Mouse (Mus musculus): ENCODE measurements around the gene Galnt17. TPM values are rescaled to one million over a fixed set of nuclear protein-coding genes. Genes with fewer than 3 reads are reported as not detected.

Galnt17 gene
- polyA plus RNA-seq, 1 experiment from 2014 or later: not detected

DNA sequence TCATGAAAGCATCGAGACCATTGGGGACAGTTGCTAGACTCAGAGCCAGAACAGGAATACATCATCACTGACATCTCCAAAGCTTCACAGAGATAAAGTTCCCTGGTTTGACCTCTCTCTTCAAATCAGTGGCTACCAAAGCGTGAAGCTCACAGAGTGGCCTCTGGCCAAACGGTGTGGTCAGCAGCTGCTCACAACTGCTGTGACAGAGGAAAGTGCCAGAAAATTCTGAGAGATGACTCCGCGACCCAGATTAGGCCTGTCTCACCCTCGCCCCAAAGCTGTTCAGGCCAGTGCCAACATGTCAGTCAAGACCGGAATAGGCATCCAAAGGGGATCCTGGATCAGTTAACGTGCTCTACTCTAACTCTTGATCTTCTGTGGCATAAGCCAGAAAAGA, 74.5 kb downstream of the Galnt17 start:
- Histone ChIP-seq H3K9me3 (ENCODE audit: low read length) (no peaks in the 10 kb centered on the region), H3K4me2 (ENCODE audit: low read depth, low read length) (no peak overlapping the region), H3K27ac (ENCODE audit: low read depth) (no peak overlapping the region), H3K36me3 (replicated peaks; ENCODE audit: insufficient read depth, low read length) (no peaks in the 10 kb centered on the region), H3K9ac (replicated peaks) (no peak overlapping the region), H3K27me3 (ENCODE audit: insufficient read depth, low read length) (no peaks in the 10 kb centered on the region), H3K4me1 (ENCODE audit: insufficient read depth) (no peaks in the 10 kb centered on the region), H3K4me3 (ENCODE audit: low read depth, low read length) (no peak overlapping the region)
- no peak for DNase-seq
- ATAC-seq: no peak
- WGBS (ENCODE audit: insufficient replicate concordance): 81% methylated on average over 8 of the region's 8 CpGs
- no peak for TF ChIP-seq EP300 (IDR thresholded peaks at IDR 0.05; ENCODE audit: low read depth)
- no peak for TF ChIP-seq CTCF (IDR thresholded peaks at IDR 0.05; ENCODE audit: low read depth)

- no peaks in the 10 kb centered on the region for H3K36me3 ChIP-seq (replicated peaks; ENCODE audit: insufficient read depth, low read length)
- H3K27ac ChIP-seq (ENCODE audit: low read depth): no peak overlapping the region
- H3K9me3 ChIP-seq (ENCODE audit: low read length): no peaks in the 10 kb centered on the region
- no peak for ATAC-seq
- no peak overlapping the region for H3K4me2 ChIP-seq (ENCODE audit: low read depth, low read length)
- WGBS (ENCODE audit: insufficient replicate concordance): 43% methylated on average over 11 of the region's 11 CpGs
- no peak for DNase-seq
- no peaks in the 10 kb centered on the region for H3K4me1 ChIP-seq (ENCODE audit: insufficient read depth)
- no peak overlapping the region for H3K4me3 ChIP-seq (ENCODE audit: low read depth, low read length)
- H3K9ac ChIP-seq (replicated peaks): no peak overlapping the region
- no peaks in the 10 kb centered on the region for H3K27me3 ChIP-seq (ENCODE audit: insufficient read depth, low read length)
- no peak for TF ChIP-seq CTCF (IDR thresholded peaks at IDR 0.05; ENCODE audit: low read depth)
- no peak for TF ChIP-seq EP300 (IDR thresholded peaks at IDR 0.05; ENCODE audit: low read depth)
These were observed 77.2 kb downstream of the Galnt17 start for GRCm38 (mm10) chr5:131231060-131231459.

DNA sequence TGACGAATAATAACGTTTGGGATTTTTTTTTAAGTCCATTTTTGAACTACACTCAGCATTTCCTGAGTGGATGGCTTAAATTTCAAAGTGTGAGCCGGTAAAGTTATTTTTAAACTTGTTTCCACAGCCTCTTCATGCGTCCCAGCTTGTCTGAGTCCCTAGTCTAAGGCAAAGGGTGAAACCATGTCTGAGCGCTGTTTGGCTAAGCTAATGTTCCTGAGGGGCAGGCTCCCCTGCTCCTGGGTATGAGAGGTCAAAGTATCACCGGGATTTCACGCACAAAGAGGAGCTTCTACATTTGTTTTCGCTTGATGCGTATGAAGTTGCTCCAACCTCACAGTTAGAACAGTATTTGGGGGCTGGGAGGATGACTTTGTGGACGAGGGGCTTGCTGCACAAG, 78.6 kb downstream of the Galnt17 start:
- no peaks in the 10 kb centered on the region for H3K27me3 ChIP-seq (ENCODE audit: insufficient read depth, low read length)
- DNase-seq (no peak), ATAC-seq (no peak)
- no peak overlapping the region for H3K9ac ChIP-seq (replicated peaks)
- 63% methylated on average over 10 of the region's 10 CpGs for WGBS (ENCODE audit: insufficient replicate concordance)
- H3K4me3 ChIP-seq (ENCODE audit: low read depth, low read length): no peak overlapping the region
- no peak for TF ChIP-seq CTCF (IDR thresholded peaks at IDR 0.05; ENCODE audit: low read depth)
- no peak overlapping the region for H3K27ac ChIP-seq (ENCODE audit: low read depth)
- no peaks in the 10 kb centered on the region for H3K9me3 ChIP-seq (ENCODE audit: low read length)
- H3K4me1 ChIP-seq (ENCODE audit: insufficient read depth): no peaks in the 10 kb centered on the region
- no peak overlapping the region for H3K4me2 ChIP-seq (ENCODE audit: low read depth, low read length)
- H3K36me3 ChIP-seq (replicated peaks; ENCODE audit: insufficient read depth, low read length): no peaks in the 10 kb centered on the region

DNA sequence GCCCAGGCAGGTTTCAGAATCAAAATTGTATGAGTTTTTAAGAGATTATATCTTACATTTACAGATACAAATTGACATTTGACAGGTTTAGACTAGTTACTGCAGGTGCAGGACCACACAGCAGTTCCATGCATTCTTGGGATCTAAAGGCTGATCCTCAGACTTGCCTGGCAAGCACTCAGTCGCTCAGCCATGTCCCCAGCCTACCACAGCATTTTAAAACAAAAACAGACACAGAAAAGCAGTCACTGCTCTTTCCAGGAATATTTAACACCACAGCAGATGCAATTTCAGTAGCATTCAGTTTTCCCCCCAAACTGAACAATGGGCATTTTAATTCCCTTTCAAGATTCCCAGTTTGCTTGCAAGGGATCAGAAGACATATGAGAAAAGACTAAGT, 84.9 kb downstream of the Galnt17 start:
- Histone ChIP-seq H3K27ac (ENCODE audit: low read depth) (no peak overlapping the region), H3K4me1 (ENCODE audit: insufficient read depth) (no peaks in the 10 kb centered on the region), H3K36me3 (replicated peaks; ENCODE audit: insufficient read depth, low read length) (no peaks in the 10 kb centered on the region), H3K4me2 (ENCODE audit: low read depth, low read length) (no peak overlapping the region), H3K9me3 (ENCODE audit: low read length) (no peaks in the 10 kb centered on the region), H3K4me3 (ENCODE audit: low read depth, low read length) (no peak overlapping the region), H3K9ac (replicated peaks) (no peak overlapping the region), H3K27me3 (ENCODE audit: insufficient read depth, low read length) (no peaks in the 10 kb centered on the region)
- WGBS (ENCODE audit: insufficient replicate concordance): 75% methylated on average over 1 of the region's 1 CpGs
- no peak for TF ChIP-seq EP300 (IDR thresholded peaks at IDR 0.05; ENCODE audit: low read depth)
- no peak for TF ChIP-seq CTCF (IDR thresholded peaks at IDR 0.05; ENCODE audit: low read depth)
- no peak for DNase-seq
- ATAC-seq: no peak

- Histone ChIP-seq H3K4me3 (ENCODE audit: low read depth, low read length) (no peak overlapping the region), H3K4me1 (ENCODE audit: insufficient read depth) (no peaks in the 10 kb centered on the region), H3K4me2 (ENCODE audit: low read depth, low read length) (no peak overlapping the region), H3K27ac (ENCODE audit: low read depth) (no peak overlapping the region), H3K9ac (replicated peaks) (no peak overlapping the region), H3K27me3 (ENCODE audit: insufficient read depth, low read length) (no peaks in the 10 kb centered on the region), H3K9me3 (ENCODE audit: low read length) (peaks cover 2% of the 10 kb centered on the region), H3K36me3 (replicated peaks; ENCODE audit: insufficient read depth, low read length) (no peaks in the 10 kb centered on the region)
- no peak for DNase-seq
- WGBS (ENCODE audit: insufficient replicate concordance): 77% methylated on average over 10 of the region's 10 CpGs
- no peak for TF ChIP-seq CTCF (IDR thresholded peaks at IDR 0.05; ENCODE audit: low read depth)
- no peak for TF ChIP-seq EP300 (IDR thresholded peaks at IDR 0.05; ENCODE audit: low read depth)
- ATAC-seq: no peak
These were observed 85.6 kb downstream of the Galnt17 start for GRCm38 (mm10) chr5:131222498-131223244.

- Histone ChIP-seq H3K27ac (ENCODE audit: low read depth) (no peak overlapping the region), H3K4me1 (ENCODE audit: insufficient read depth) (no peaks in the 10 kb centered on the region), H3K4me3 (ENCODE audit: low read depth, low read length) (no peak overlapping the region), H3K36me3 (replicated peaks; ENCODE audit: insufficient read depth, low read length) (no peaks in the 10 kb centered on the region), H3K27me3 (ENCODE audit: insufficient read depth, low read length) (no peaks in the 10 kb centered on the region), H3K4me2 (ENCODE audit: low read depth, low read length) (no peak overlapping the region), H3K9ac (replicated peaks) (no peak overlapping the region), H3K9me3 (ENCODE audit: low read length) (peaks cover 6% of the 10 kb centered on the region)
- WGBS (ENCODE audit: insufficient replicate concordance): 58% methylated on average over 3 of the region's 3 CpGs
- no peak for ATAC-seq
- no peak for TF ChIP-seq EP300 (IDR thresholded peaks at IDR 0.05; ENCODE audit: low read depth)
- TF ChIP-seq CTCF (IDR thresholded peaks at IDR 0.05; ENCODE audit: low read depth): no peak
- no peak for DNase-seq
These were observed 90.1 kb downstream of the Galnt17 start for GRCm38 (mm10) chr5:131218221-131218620.

Data from liver, postnatal 0 days (tissue).